Mouse (Mus musculus): ENCODE results near the gene Tsks.

DNA sequence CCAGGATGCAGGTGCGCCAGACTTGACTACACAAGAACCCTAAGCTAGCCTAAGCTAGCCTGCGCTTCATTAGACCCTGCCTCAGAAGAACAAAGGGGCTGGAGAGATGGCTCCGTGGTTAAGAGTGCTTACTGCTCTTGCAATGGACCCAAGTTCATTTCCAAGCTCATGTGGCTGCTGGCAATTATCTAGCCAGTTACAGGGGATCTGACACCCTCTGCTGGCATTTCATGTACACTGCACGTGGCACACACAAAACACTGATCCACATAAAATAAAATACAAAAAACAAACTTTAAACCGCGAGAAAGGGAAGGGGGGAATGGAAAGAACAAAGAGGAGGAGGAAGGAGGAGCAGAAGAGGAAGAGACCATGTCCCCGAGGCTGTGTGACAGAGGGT, 15.2 kb downstream of the Tsks start:
- TF ChIP-seq CTCF (IDR thresholded peaks at IDR 0.05; ENCODE audit: low read depth) (peak; percentile 80), EP300 (IDR thresholded peaks at IDR 0.05; ENCODE audit: low read depth) (no peak)

Measured in liver, embryonic 14.5 days (tissue).